Mouse (Mus musculus) hindbrain, embryonic 11.5 days (tissue): Measurements from ENCODE around the gene Cela2a. TPM values are rescaled to one million over a fixed set of nuclear protein-coding genes. Genes with fewer than 3 reads are reported as not detected.

Experiments used
- ATAC-seq: fragments of 200-750 bp; cut with Nextera tagmentation; 2 replicates; pipeline ENCODE4 v1.8.0; 2017; ENCODE audit warnings: mild to moderate bottlenecking, moderate TSS enrichment, moderate library complexity; ENCODE audit not compliant: low FRiP score
- DNase-seq: peaks from one replicate; pipeline ENCODE4 v3.0.0-alpha.2; 2015; ENCODE audit warnings: low spot score
- H3K27ac ChIP-seq: fragments of 300-500 bp; sonication (generic); 2 replicates; pipeline ENCODE4 v1.5.1; 2014; ENCODE audit warnings: mild to moderate bottlenecking, low read depth, low read length
- H3K27me3 ChIP-seq: fragments of 300-500 bp; sonication (generic); 2 replicates; pipeline ENCODE4 v1.6.1; 2014; ENCODE audit warnings: mild to moderate bottlenecking, low read length, moderate library complexity, mixed read lengths; ENCODE audit not compliant: control insufficient read depth, insufficient read depth
- H3K36me3 ChIP-seq: fragments of 300-500 bp; sonication (generic); 2 replicates; pipeline ENCODE4 v1.6.1; 2014; ENCODE audit warnings: mild to moderate bottlenecking, low read length, moderate library complexity, mixed read lengths; ENCODE audit not compliant: control insufficient read depth, insufficient read depth
- H3K4me1 ChIP-seq: fragments of 300-500 bp; sonication (generic); replicated peaks from 2 replicates; pipeline ENCODE4 v1.6.1; 2014; ENCODE audit warnings: low read length, mixed read lengths; ENCODE audit not compliant: control insufficient read depth, insufficient read depth
- H3K4me2 ChIP-seq: fragments of 300-500 bp; sonication (generic); replicated peaks from 2 replicates; pipeline ENCODE4 v1.6.1; 2014; ENCODE audit warnings: mild to moderate bottlenecking, low read depth, low read length
- H3K4me3 ChIP-seq: fragments of 300-500 bp; sonication (generic); 2 replicates; pipeline ENCODE4 v1.5.1; 2014; ENCODE audit warnings: low read depth, low read length
- H3K9ac ChIP-seq: fragments of 300-500 bp; sonication (generic); 2 replicates; pipeline ENCODE4 v1.6.1; 2014; ENCODE audit warnings: low read depth, low read length
- H3K9me3 ChIP-seq: fragments of 300-500 bp; sonication (generic); 2 replicates; pipeline ENCODE4 v1.6.1; 2016; ENCODE audit warnings: low read length; ENCODE audit not compliant: control insufficient read depth
- WGBS: fragments of 180-500 bp; shearing (Covaris S2); extraction: QIAGEN DNeasy Blood & Tissue Kit; methylation state at CpG from one replicate; pipeline ENCODE4 v1.1.7; 2014; 5-methylcytosine and 5-hydroxymethylcytosine counted together
- polyA plus RNA-seq: library from polyadenylated mRNA; unstranded; fragments of >200 nt; fragmentation: Nextera tagmentation; extraction: Ambion mirVana; gene quantifications from 2 replicates; pipeline ENCODE4 v1.2.1, GENCODE M21; 2014

The Cela2a gene
- polyA plus RNA-seq, 1 experiment from 2014 or later, result not detected

GRCm38 (mm10) chr4:141869436-141870215 lies 43.7 kb upstream of the Cela2a start:
- H3K27me3 ChIP-seq, result no peaks in the 10 kb centered on the region
- H3K4me1 ChIP-seq, result peaks cover 5% of the 10 kb centered on the region; the same call in 1 of the 2 replicates
- H3K36me3 ChIP-seq, result no peaks in the 10 kb centered on the region
- no peak overlapping the region for H3K27ac ChIP-seq
- H3K4me2 ChIP-seq, result no peak overlapping the region
- H3K9ac ChIP-seq, result no peak overlapping the region
- DNase-seq (no peak), ATAC-seq (no peak)
- 87% methylated on average over 5 of the region's 5 CpGs for WGBS
- no peak overlapping the region for H3K4me3 ChIP-seq
- H3K9me3 ChIP-seq, result no peaks in the 10 kb centered on the region

- Histone ChIP-seq H3K4me3 (no peak overlapping the region), H3K36me3 (no peaks in the 10 kb centered on the region), H3K27ac (no peak overlapping the region), H3K9ac (no peak overlapping the region), H3K4me2 (no peak overlapping the region), H3K27me3 (no peaks in the 10 kb centered on the region), H3K4me1 (peaks cover 3% of the 10 kb centered on the region; the same call in 1 of the 2 replicates), H3K9me3 (no peaks in the 10 kb centered on the region)
- WGBS, result 87% methylated on average over 10 of the region's 10 CpGs
- DNase-seq (no peak), ATAC-seq (no peak)
These were observed 42.1 kb upstream of the Cela2a start for GRCm38 (mm10) chr4:141868051-141868450.

GRCm38 (mm10) chr4:141867498-141867897 lies 41.5 kb upstream of the Cela2a start:
- peaks cover 3% of the 10 kb centered on the region; the same call in 1 of the 2 replicates for H3K4me1 ChIP-seq
- H3K27ac ChIP-seq, result 0 out of 2 replicates have a peak overlapping the region, but pooled peaks have one; percentile 20
- H3K27me3 ChIP-seq, result no peaks in the 10 kb centered on the region
- 58% methylated on average over 4 of the region's 4 CpGs for WGBS
- H3K36me3 ChIP-seq, result no peaks in the 10 kb centered on the region
- H3K9ac ChIP-seq, result no peak overlapping the region; the same call in 1 of the 2 replicates
- ATAC-seq (0 out of 2 replicates have a peak, but pooled peaks have one; percentile 34), DNase-seq (no peak)
- H3K4me2 ChIP-seq, result no peak overlapping the region
- no peak overlapping the region for H3K4me3 ChIP-seq
- no peaks in the 10 kb centered on the region for H3K9me3 ChIP-seq

GRCm38 (mm10) chr4:141866933-141867490 lies 41.1 kb upstream of the Cela2a start:
- peak; percentile 52; the same call in 1 of the 2 replicates for ATAC-seq
- Histone ChIP-seq H3K9ac (no peak overlapping the region; the same call in 1 of the 2 replicates), H3K36me3 (no peaks in the 10 kb centered on the region), H3K27ac (peak overlapping the region; percentile 42; the same call in 1 of the 2 replicates), H3K4me1 (peaks cover 3% of the 10 kb centered on the region; the same call in 1 of the 2 replicates), H3K9me3 (no peaks in the 10 kb centered on the region), H3K27me3 (no peaks in the 10 kb centered on the region), H3K4me3 (no peak overlapping the region), H3K4me2 (no peak overlapping the region)
- 29% methylated on average over 10 of the region's 10 CpGs for WGBS
- peak; percentile 25 for DNase-seq

GRCm38 (mm10) chr4:141865600-141865999 lies 39.6 kb upstream of the Cela2a start:
- Histone ChIP-seq H3K9ac (no peak overlapping the region), H3K27ac (no peak overlapping the region), H3K36me3 (no peaks in the 10 kb centered on the region), H3K4me3 (no peak overlapping the region), H3K4me1 (peaks cover 3% of the 10 kb centered on the region; the same call in 1 of the 2 replicates), H3K9me3 (no peaks in the 10 kb centered on the region), H3K4me2 (no peak overlapping the region), H3K27me3 (no peaks in the 10 kb centered on the region)
- DNase-seq, result no peak
- no peak for ATAC-seq
- 86% methylated on average over 5 of the region's 5 CpGs for whole genome bisulfite sequencing

GRCm38 (mm10) chr4:141865006-141865405 lies 39.0 kb upstream of the Cela2a start:
- ATAC-seq, result no peak
- Histone ChIP-seq H3K9me3 (no peaks in the 10 kb centered on the region), H3K27ac (no peak overlapping the region), H3K9ac (no peak overlapping the region), H3K4me3 (no peak overlapping the region), H3K4me1 (peaks cover 3% of the 10 kb centered on the region; the same call in 1 of the 2 replicates), H3K27me3 (no peaks in the 10 kb centered on the region), H3K4me2 (no peak overlapping the region), H3K36me3 (no peaks in the 10 kb centered on the region)
- WGBS, result 93% methylated on average over 5 of the region's 5 CpGs
- DNase-seq, result no peak

- ATAC-seq (no peak), DNase-seq (no peak)
- no peak overlapping the region for H3K9ac ChIP-seq
- no peak overlapping the region for H3K27ac ChIP-seq
- no peaks in the 10 kb centered on the region for H3K36me3 ChIP-seq
- H3K4me1 ChIP-seq, result peaks cover 3% of the 10 kb centered on the region; the same call in 1 of the 2 replicates
- H3K4me2 ChIP-seq, result no peak overlapping the region
- no peaks in the 10 kb centered on the region for H3K27me3 ChIP-seq
- WGBS, result 89% methylated on average over 8 of the region's 8 CpGs
- no peaks in the 10 kb centered on the region for H3K9me3 ChIP-seq
- H3K4me3 ChIP-seq, result no peak overlapping the region
These were observed 38.5 kb upstream of the Cela2a start for GRCm38 (mm10) chr4:141864506-141864905.

GRCm38 (mm10) chr4:141863726-141864280 lies 37.8 kb upstream of the Cela2a start:
- ATAC-seq (no peak), DNase-seq (no peak)
- Histone ChIP-seq H3K27ac (no peak overlapping the region), H3K27me3 (no peaks in the 10 kb centered on the region), H3K9ac (no peak overlapping the region), H3K9me3 (no peaks in the 10 kb centered on the region), H3K4me1 (peaks cover 3% of the 10 kb centered on the region; the same call in 1 of the 2 replicates), H3K4me3 (no peak overlapping the region), H3K4me2 (no peak overlapping the region), H3K36me3 (no peaks in the 10 kb centered on the region)
- WGBS, result 89% methylated on average over 7 of the region's 7 CpGs
